Mouse (Mus musculus) neural tube, embryonic 14.5 days (tissue): Measurements from ENCODE around the gene Abcd3. TPM values are rescaled to one million over a fixed set of nuclear protein-coding genes. Genes with fewer than 3 reads are reported as not detected.

Experiments used
- ATAC-seq: fragments of 200-750 bp; cut with Nextera tagmentation; 2 replicates; pipeline ENCODE4 v1.8.0; 2017; ENCODE audit warnings: low read depth, mild to moderate bottlenecking, moderate TSS enrichment, moderate library complexity
- H3K27ac ChIP-seq: fragments of 300-500 bp; sonication (generic); 2 replicates; pipeline ENCODE4 v1.5.1; 2014; ENCODE audit warnings: low read depth, mild to moderate bottlenecking, control low read depth, low read length, moderate library complexity, mixed read lengths
- H3K27me3 ChIP-seq: fragments of 300-500 bp; sonication (generic); 2 replicates; pipeline ENCODE4 v1.6.1; 2014; ENCODE audit warnings: low read length; ENCODE audit not compliant: control insufficient read depth, insufficient read depth
- H3K36me3 ChIP-seq: fragments of 300-500 bp; sonication (generic); 2 replicates; pipeline ENCODE4 v1.6.1; 2014; ENCODE audit warnings: low read length, mixed read lengths; ENCODE audit not compliant: control insufficient read depth, insufficient read depth
- H3K4me1 ChIP-seq: fragments of 300-500 bp; sonication (generic); 2 replicates; pipeline ENCODE4 v1.6.1; 2014; ENCODE audit warnings: low read length; ENCODE audit not compliant: control insufficient read depth, insufficient read depth
- H3K4me2 ChIP-seq: fragments of 300-500 bp; sonication (generic); 2 replicates; pipeline ENCODE4 v1.6.1; 2014; ENCODE audit warnings: mild to moderate bottlenecking, low read depth, low read length, control low read depth
- H3K4me3 ChIP-seq: fragments of 300-500 bp; sonication (generic); 2 replicates; pipeline ENCODE4 v1.5.1; 2014; ENCODE audit warnings: low read depth, low read length, control low read depth, mixed read lengths
- H3K9ac ChIP-seq: fragments of 300-500 bp; sonication (generic); replicated peaks from 2 replicates; pipeline ENCODE4 v1.6.1; 2014; ENCODE audit warnings: low read depth, mild to moderate bottlenecking, control low read depth, low read length, mixed read lengths
- H3K9me3 ChIP-seq: fragments of 300-500 bp; sonication (generic); 2 replicates; pipeline ENCODE4 v1.6.1; 2016; ENCODE audit warnings: low read length; ENCODE audit not compliant: control insufficient read depth
- WGBS: fragments of 180-500 bp; shearing (Covaris S2); extraction: QIAGEN DNeasy Blood & Tissue Kit; methylation state at CpG from one replicate; pipeline ENCODE4 v1.1.7; 2014; 5-methylcytosine and 5-hydroxymethylcytosine counted together
- polyA plus RNA-seq: library from polyadenylated mRNA; unstranded; fragments of >200 nt; fragmentation: Nextera tagmentation; extraction: Ambion mirVana; gene quantifications from 2 replicates; pipeline ENCODE4 v1.2.1, GENCODE M21; 2014

Abcd3 gene
- polyA plus RNA-seq, 1 experiment from 2014 or later: 88.0 TPM

- H3K27me3 ChIP-seq: no peaks in the 10 kb centered on the region
- no peaks in the 10 kb centered on the region for H3K9me3 ChIP-seq
- 88% methylated on average over 3 of the region's 3 CpGs for WGBS
- H3K4me1 ChIP-seq: no peaks in the 10 kb centered on the region
- H3K36me3 ChIP-seq: no peaks in the 10 kb centered on the region
- ATAC-seq: no peak
- no peak overlapping the region for H3K9ac ChIP-seq
- no peak overlapping the region for H3K4me3 ChIP-seq
- H3K27ac ChIP-seq: no peak overlapping the region
- H3K4me2 ChIP-seq: no peak overlapping the region
Measured at GRCm38 (mm10) chr3:121844013-121844412, 28.9 kb upstream of the Abcd3 start.

- H3K4me1 ChIP-seq: no peaks in the 10 kb centered on the region
- ATAC-seq: no peak
- no peak overlapping the region for H3K9ac ChIP-seq
- no peaks in the 10 kb centered on the region for H3K9me3 ChIP-seq
- H3K27me3 ChIP-seq: no peaks in the 10 kb centered on the region
- H3K4me2 ChIP-seq: no peak overlapping the region
- no peak overlapping the region for H3K27ac ChIP-seq
- H3K36me3 ChIP-seq: no peaks in the 10 kb centered on the region
- no peak overlapping the region for H3K4me3 ChIP-seq
- WGBS: 82% methylated on average over 5 of the region's 5 CpGs
Measured at GRCm38 (mm10) chr3:121843254-121843653, 28.2 kb upstream of the Abcd3 start.

GRCm38 (mm10) chr3:121842306-121842860, 27.3 kb upstream of the Abcd3 start:
- Histone ChIP-seq H3K4me1 (no peaks in the 10 kb centered on the region), H3K36me3 (no peaks in the 10 kb centered on the region), H3K9me3 (no peaks in the 10 kb centered on the region), H3K4me2 (no peak overlapping the region), H3K9ac (no peak overlapping the region), H3K27ac (no peak overlapping the region), H3K27me3 (no peaks in the 10 kb centered on the region), H3K4me3 (no peak overlapping the region)
- no peak for ATAC-seq
- 42% methylated on average over 7 of the region's 7 CpGs for WGBS

- H3K27ac ChIP-seq: no peak overlapping the region
- no peaks in the 10 kb centered on the region for H3K4me1 ChIP-seq
- no peak overlapping the region for H3K4me3 ChIP-seq
Measured at GRCm38 (mm10) chr3:121841412-121842014, 26.4 kb upstream of the Abcd3 start.

GRCm38 (mm10) chr3:121840351-121840750, 25.2 kb upstream of the Abcd3 start:
- 96% methylated on average over 8 of the region's 8 CpGs for WGBS
- Histone ChIP-seq H3K4me1 (no peaks in the 10 kb centered on the region), H3K4me2 (no peak overlapping the region), H3K4me3 (no peak overlapping the region), H3K27ac (no peak overlapping the region), H3K36me3 (no peaks in the 10 kb centered on the region), H3K9me3 (no peaks in the 10 kb centered on the region), H3K9ac (no peak overlapping the region), H3K27me3 (no peaks in the 10 kb centered on the region)
- no peak for ATAC-seq

More at GRCm38 (mm10) chr3:121841412-121842014, 26.4 kb upstream of the Abcd3 start:
- no peak overlapping the region for H3K4me2 ChIP-seq
- no peaks in the 10 kb centered on the region for H3K9me3 ChIP-seq
- no peak for ATAC-seq
- H3K36me3 ChIP-seq: no peaks in the 10 kb centered on the region
- 83% methylated on average over 9 of the region's 9 CpGs for WGBS
- no peaks in the 10 kb centered on the region for H3K27me3 ChIP-seq
- H3K9ac ChIP-seq: no peak overlapping the region

- ATAC-seq: no peak
- Histone ChIP-seq H3K27me3 (no peaks in the 10 kb centered on the region), H3K9ac (no peak overlapping the region), H3K9me3 (no peaks in the 10 kb centered on the region), H3K4me1 (no peaks in the 10 kb centered on the region), H3K4me3 (no peak overlapping the region), H3K36me3 (no peaks in the 10 kb centered on the region), H3K27ac (no peak overlapping the region), H3K4me2 (no peak overlapping the region)
- WGBS: 89% methylated on average over 2 of the region's 2 CpGs
Measured at GRCm38 (mm10) chr3:121834732-121835131, 19.6 kb upstream of the Abcd3 start.

GRCm38 (mm10) chr3:121834250-121834649, 19.1 kb upstream of the Abcd3 start:
- WGBS: 86% methylated on average over 4 of the region's 4 CpGs
- Histone ChIP-seq H3K36me3 (no peaks in the 10 kb centered on the region), H3K9me3 (no peaks in the 10 kb centered on the region), H3K4me1 (no peaks in the 10 kb centered on the region), H3K9ac (no peak overlapping the region), H3K4me2 (no peak overlapping the region), H3K27ac (no peak overlapping the region), H3K4me3 (no peak overlapping the region), H3K27me3 (no peaks in the 10 kb centered on the region)
- ATAC-seq: no peak

- no peaks in the 10 kb centered on the region for H3K9me3 ChIP-seq
- 90% methylated on average over 1 of the region's 1 CpGs for WGBS
Measured at GRCm38 (mm10) chr3:121825092-121825491, 10.0 kb upstream of the Abcd3 start.

GRCm38 (mm10) chr3:121824319-121824718, 9.2 kb upstream of the Abcd3 start:
- WGBS: 97% methylated on average over 1 of the region's 1 CpGs
- H3K27ac ChIP-seq: no peak overlapping the region
- no peaks in the 10 kb centered on the region for H3K9me3 ChIP-seq
- H3K9ac ChIP-seq: no peak overlapping the region
- no peak overlapping the region for H3K4me2 ChIP-seq
- H3K27me3 ChIP-seq: no peaks in the 10 kb centered on the region
- H3K4me1 ChIP-seq: no peaks in the 10 kb centered on the region
- H3K36me3 ChIP-seq: no peaks in the 10 kb centered on the region
- no peak for ATAC-seq
- H3K4me3 ChIP-seq: no peak overlapping the region

More at GRCm38 (mm10) chr3:121825092-121825491, 10.0 kb upstream of the Abcd3 start:
- H3K4me1 ChIP-seq: no peaks in the 10 kb centered on the region
- no peak overlapping the region for H3K27ac ChIP-seq
- H3K4me3 ChIP-seq: no peak overlapping the region
- no peaks in the 10 kb centered on the region for H3K36me3 ChIP-seq
- no peak overlapping the region for H3K4me2 ChIP-seq
- no peaks in the 10 kb centered on the region for H3K27me3 ChIP-seq
- H3K9ac ChIP-seq: no peak overlapping the region
- ATAC-seq: no peak
